Comparison of ENCODE assay signal across 26 mouse cellular contexts in the genomic region with DNA sequence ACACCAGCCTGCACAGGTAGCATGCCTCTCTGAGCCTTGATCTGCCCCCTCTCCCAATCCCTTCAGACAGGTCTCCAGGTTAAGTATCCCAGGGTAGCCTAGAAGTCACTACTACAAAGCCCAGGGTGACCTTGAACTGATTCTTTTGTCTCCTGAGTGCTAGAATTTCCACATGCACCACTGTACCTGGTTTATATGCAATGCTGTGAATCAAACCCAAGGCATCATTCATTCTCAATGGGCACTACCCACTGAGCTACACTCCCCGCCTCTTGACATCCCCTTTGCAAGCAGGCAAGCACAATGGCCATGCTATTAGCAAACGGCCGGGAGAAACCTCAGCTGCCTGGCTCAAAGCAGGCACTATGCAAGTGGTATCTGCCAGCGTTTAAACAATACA.
"Had no signal": no experiment of that assay in that cellular context is flagged by ENCODE, and none has a peak within 500 bp of the region (broad histone marks: within the 10 kb centered on the region; RNA-seq: fewer than 3 reads in every experiment).

No protein-coding gene starts in this region.

- H3K4me1 ChIP-seq: liver, embryonic 12.5 days; liver, embryonic 13.5 days; liver, embryonic 15.5 days; lung, embryonic 15.5 days; megakaryocyte, embryonic 14.5 days; midbrain, embryonic 10.5 days; midbrain, embryonic 12.5 days; midbrain, embryonic 15.5 days had no signal

- H3K9ac ChIP-seq: limb, embryonic 12.5 days; limb, embryonic 13.5 days; limb, embryonic 15.5 days; liver, embryonic 12.5 days; liver, embryonic 13.5 days; liver, embryonic 14.5 days; liver, embryonic 15.5 days; liver, postnatal 0 days; lung, embryonic 14.5 days; lung, embryonic 15.5 days; midbrain, embryonic 12.5 days; midbrain, embryonic 13.5 days; midbrain, embryonic 15.5 days had no signal

- DNase-seq: left cerebral cortex, postnatal 4 days; liver; liver, embryonic 13.5 days; liver, postnatal 0 days; lung, adult 18-20 months; lung, adult 2 months; lung, embryonic 14.5 days; lung, postnatal 10 days; lung, postnatal 14 days; lung, postnatal 36 days; lung, postnatal 4 days; midbrain, embryonic 14.5 days had no signal

- H3K4me3 ChIP-seq: limb, embryonic 12.5 days; limb, embryonic 13.5 days; limb, embryonic 15.5 days; liver, embryonic 12.5 days; liver, embryonic 13.5 days; liver, embryonic 15.5 days; lung, embryonic 15.5 days; megakaryocyte, embryonic 14.5 days; midbrain, embryonic 10.5 days; midbrain, embryonic 12.5 days; midbrain, embryonic 13.5 days; midbrain, embryonic 15.5 days; myocyte had no signal

- H3K27ac ChIP-seq: limb, embryonic 12.5 days; limb, embryonic 13.5 days; limb, embryonic 15.5 days; liver, embryonic 12.5 days; liver, embryonic 13.5 days; liver, embryonic 14.5 days; liver, embryonic 15.5 days; lung, embryonic 15.5 days; macrophage; midbrain, embryonic 10.5 days; midbrain, embryonic 12.5 days; midbrain, embryonic 13.5 days; midbrain, embryonic 15.5 days had no signal

- H3K27me3 ChIP-seq: limb, embryonic 12.5 days; limb, embryonic 13.5 days; limb, embryonic 15.5 days; liver, embryonic 12.5 days; liver, embryonic 13.5 days; liver, embryonic 15.5 days; megakaryocyte, embryonic 14.5 days; midbrain, embryonic 12.5 days; midbrain, embryonic 13.5 days; midbrain, embryonic 15.5 days had no signal

- H3K36me3 ChIP-seq: liver, embryonic 12.5 days; liver, embryonic 13.5 days; liver, embryonic 15.5 days; lung, embryonic 15.5 days; midbrain, embryonic 15.5 days had no signal

- H3K9me3 ChIP-seq: limb, embryonic 13.5 days; limb, embryonic 15.5 days; liver, embryonic 12.5 days; liver, embryonic 13.5 days; liver, embryonic 15.5 days; lung, embryonic 15.5 days; midbrain, embryonic 10.5 days; midbrain, embryonic 12.5 days; midbrain, embryonic 13.5 days; midbrain, embryonic 15.5 days had no signal
